Mouse (Mus musculus) heart, postnatal 36 days (tissue): Measurements from ENCODE around the gene Atf6. TPM values are rescaled to one million over a fixed set of nuclear protein-coding genes. Genes with fewer than 3 reads are reported as not detected.

ENCODE experiments used
- DNase-seq, 2 experiments: peaks; one replicate each; pipeline ENCODE4 v3.0.0; 2021 to 2022
- intact Hi-C: fragments of 180-260 bp; cut with DNase I; formaldehyde crosslinking; loops from one replicate; pipeline ENCODE4 v1.15.1; 2025
- total RNA-seq, 2 experiments: library from RNA; stranded (reverse); gene quantifications; 2 replicates each; pipeline ENCODE4 v1.2.3; 2021

The Atf6 gene
- total RNA-seq, 2 experiments from 2014 or later, result 63.2 to 71.4 TPM

DNA sequence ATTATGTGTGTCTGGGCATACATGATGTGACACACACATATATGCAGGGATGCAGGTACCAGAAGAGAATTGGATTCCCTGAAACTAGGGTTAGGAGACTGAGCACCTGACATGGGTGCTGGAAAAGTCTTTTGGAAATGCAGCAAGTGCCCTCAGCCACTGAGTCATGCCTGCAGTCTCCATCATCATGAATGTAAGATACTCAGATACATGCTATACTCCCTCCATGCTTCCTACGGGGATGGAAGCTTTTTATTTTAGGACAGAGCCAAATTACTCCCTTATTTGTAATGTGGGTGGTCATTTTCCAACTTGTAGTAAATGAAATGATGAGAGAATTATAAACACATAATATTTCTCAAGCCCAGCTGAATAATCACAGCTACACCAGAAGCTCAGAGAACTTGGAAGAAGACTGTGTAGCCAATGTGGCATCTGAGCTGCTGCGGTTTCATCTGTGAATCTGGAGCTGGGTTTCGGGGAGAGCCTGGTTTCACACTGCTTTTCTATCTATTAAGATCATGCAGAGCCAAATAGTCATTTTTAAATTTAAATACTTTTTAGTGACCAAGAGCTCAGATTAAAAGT lies 150.2 kb downstream of the Atf6 start:
- DNase-seq, result no peak
- intact Hi-C loops, result no loop called here

- intact Hi-C loops, result no loop called here
- DNase-seq, result no peak
Observed at GRCm38 (mm10) chr1:170711731-170712130, 155.8 kb downstream of the Atf6 start.

- no peak for DNase-seq
Observed at GRCm38 (mm10) chr1:170709969-170710368, 157.6 kb downstream of the Atf6 start.

DNA sequence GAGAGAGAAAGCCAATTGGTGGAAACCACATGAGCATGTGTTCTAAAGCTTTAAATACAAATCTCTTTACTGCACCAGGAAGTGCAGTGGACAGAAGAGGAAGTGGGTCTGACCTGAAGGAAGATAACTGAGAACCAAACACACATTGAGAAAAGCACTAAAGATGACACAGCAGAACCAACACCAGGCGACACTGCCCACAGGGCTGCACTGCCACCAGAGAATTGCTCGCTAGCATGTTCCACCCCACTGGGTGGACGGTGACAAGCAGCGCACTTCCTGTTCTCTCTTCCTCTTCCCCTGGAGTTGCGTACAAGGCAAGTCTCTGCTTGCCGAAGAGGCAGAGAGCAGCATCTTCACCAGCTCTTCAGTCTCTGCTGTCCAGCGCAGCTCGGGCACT lies 158.1 kb downstream of the Atf6 start:
- DNase-seq, result peak in 1 of 2 experiments; percentile 45
- intact Hi-C loops, result loop anchor here (10.0 kb wide), 1 partner anchor 285 kb away; no protein-coding TSS in a partner anchor

More at GRCm38 (mm10) chr1:170709969-170710368, 157.6 kb downstream of the Atf6 start:
- intact Hi-C loops, result loop anchor here (10.0 kb wide), 1 partner anchor 285 kb away; no protein-coding TSS in a partner anchor

- intact Hi-C loops, result loop anchor here (10.0 kb wide), 1 partner anchor 284 kb away; no protein-coding TSS in a partner anchor
- no peak for DNase-seq
Observed at GRCm38 (mm10) chr1:170709034-170709433, 158.5 kb downstream of the Atf6 start.

GRCm38 (mm10) chr1:170706046-170706445 lies 161.5 kb downstream of the Atf6 start:
- no peak for DNase-seq
- intact Hi-C loops, result loop anchor here (10.0 kb wide), 1 partner anchor 281 kb away; no protein-coding TSS in a partner anchor

DNA sequence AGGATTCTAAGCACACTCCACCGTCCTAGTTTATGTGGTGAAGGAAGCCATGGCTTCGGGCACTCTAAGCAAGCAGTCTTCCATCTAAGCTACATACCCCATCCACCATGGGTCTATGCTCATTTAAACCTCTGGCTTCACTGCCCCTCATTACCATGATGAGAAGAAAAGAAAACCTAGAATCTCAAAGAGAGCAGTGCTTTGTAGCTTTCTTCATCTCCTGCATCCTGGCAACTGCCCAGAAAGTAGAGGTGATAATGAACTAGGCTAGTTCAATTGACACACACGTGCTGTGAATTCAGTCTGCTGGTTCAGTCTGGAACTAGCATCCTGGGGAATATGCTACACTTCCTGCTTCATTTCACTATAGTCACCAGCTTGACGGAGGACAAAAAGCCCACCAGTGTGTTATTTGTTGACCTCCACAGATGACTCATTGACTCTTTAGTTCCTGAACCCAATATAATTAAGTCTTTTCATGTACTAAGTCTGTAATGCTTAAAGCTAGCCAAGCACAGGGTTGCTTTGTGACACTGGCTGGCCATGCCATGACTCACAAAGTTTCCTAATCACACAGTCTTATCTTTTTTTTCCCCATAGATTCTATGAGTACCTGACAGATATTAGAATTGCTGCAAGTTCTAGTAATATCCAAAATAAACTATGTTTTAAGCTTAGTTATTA lies 162.5 kb downstream of the Atf6 start:
- intact Hi-C loops, result loop anchor here (10.0 kb wide), 1 partner anchor 280 kb away; no protein-coding TSS in a partner anchor
- DNase-seq, result no peak

- intact Hi-C loops, result loop anchor here (10.0 kb wide), 1 partner anchor 279 kb away; no protein-coding TSS in a partner anchor
- DNase-seq, result no peak
Observed at GRCm38 (mm10) chr1:170704103-170704502, 163.5 kb downstream of the Atf6 start.

- intact Hi-C loops, result loop anchor here (10.0 kb wide), 1 partner anchor 278 kb away; no protein-coding TSS in a partner anchor
- DNase-seq, result no peak
Observed at GRCm38 (mm10) chr1:170702958-170703357, 164.6 kb downstream of the Atf6 start.

DNA sequence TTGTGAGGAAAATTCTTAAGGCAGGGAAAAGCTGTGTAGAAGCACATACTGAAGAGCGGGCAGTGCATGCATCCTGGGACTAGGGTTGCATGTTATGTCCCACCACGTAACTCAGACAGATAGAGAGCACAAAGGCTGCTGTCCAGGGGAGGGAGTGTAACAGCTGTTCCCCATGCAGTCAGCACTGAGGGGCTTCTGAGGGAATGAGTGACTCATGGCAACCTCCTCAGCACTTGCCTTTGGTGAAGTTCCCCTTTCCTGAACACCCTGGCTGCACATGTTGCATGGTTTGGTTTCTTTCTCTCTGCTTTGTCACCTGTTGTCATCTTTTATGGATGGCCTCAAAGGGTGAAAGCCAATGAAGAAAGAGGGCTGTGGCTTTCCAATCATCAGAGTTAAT lies 165.3 kb downstream of the Atf6 start:
- intact Hi-C loops, result loop anchor here (10.0 kb wide), 1 partner anchor 277 kb away; no protein-coding TSS in a partner anchor
- no peak for DNase-seq

GRCm38 (mm10) chr1:170701582-170701981 lies 166.0 kb downstream of the Atf6 start:
- DNase-seq, result no peak
- intact Hi-C loops, result loop anchor here (10.0 kb wide), 1 partner anchor 277 kb away; no protein-coding TSS in a partner anchor

- DNase-seq, result no peak
- intact Hi-C loops, result loop anchor here (10.0 kb wide), 1 partner anchor 276 kb away; no protein-coding TSS in a partner anchor
Observed at GRCm38 (mm10) chr1:170701178-170701577, 166.4 kb downstream of the Atf6 start.

GRCm38 (mm10) chr1:170700496-170701027 lies 167.0 kb downstream of the Atf6 start:
- intact Hi-C loops, result loop anchor here (10.0 kb wide), 1 partner anchor 276 kb away; no protein-coding TSS in a partner anchor
- DNase-seq, result no peak

- intact Hi-C loops, result no loop called here
- no peak for DNase-seq
Observed at GRCm38 (mm10) chr1:170699553-170699952, 168.0 kb downstream of the Atf6 start.

DNA sequence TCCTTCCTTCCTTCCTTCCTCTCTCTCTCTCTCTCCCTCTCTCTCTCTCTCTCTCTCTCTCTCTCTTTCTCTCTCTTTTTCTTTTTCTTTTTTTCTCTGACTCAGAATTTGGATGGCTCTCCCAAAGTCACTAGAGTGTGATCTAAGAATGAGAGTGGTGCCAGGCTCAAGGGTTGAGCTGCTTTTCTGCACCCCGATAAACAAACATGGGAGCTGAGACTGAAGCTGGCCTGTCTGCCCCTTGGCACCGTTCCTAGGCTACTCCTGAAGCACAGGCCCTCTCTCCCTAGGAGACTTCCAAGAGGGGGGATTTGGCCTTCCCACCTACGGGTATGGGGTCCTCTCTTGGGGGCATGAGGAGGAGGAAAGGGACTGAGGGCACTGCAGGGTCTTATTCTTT lies 168.8 kb downstream of the Atf6 start:
- DNase-seq, result no peak
- intact Hi-C loops, result no loop called here

DNA sequence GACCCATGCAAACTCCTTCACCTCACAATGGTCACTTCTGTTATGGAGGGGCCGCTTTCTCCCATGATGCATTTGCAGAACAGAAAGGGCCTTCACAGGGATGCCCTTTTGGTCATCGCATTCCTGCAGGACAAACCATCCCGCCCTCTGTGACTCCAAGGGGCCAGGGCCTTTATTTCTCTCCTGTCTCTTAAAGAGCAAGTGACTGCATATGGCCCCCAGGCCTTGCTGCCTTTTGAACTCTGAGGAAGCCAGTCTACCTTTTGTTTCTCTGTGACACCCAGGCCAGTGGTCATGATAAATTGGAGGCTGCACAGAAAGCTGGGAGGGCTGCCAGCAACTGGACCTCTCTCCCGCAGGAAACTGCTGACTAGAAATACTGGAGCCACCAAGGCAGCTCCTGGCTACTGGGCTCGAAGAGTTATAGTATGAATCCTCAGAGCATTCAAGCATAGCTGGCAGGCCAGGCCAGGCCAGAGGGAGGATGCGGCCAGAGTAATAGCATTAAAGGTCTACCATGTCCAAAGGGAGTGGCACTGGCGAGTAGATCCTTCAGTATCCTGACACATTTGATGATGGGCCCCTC lies 169.7 kb downstream of the Atf6 start:
- intact Hi-C loops, result no loop called here
- DNase-seq, result no peak

DNA sequence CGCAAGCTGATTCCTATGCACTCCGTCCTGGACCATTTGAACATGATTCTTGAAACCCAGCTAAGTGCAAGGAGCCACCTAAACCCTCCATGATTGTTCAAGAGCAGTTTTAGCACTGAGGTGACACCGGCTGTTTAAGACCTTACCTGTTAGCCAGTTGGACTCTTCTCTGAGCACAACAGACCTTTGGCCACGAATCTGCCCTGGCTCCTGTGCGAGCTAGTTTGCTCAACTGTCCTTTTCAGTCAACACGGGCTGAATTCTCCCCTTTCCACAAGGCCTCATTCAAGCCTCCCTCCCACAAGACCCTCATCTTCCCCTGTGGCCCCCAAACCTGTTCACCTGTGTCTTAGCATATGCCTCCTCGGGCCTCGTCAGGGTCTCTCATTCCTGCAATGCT lies 170.6 kb downstream of the Atf6 start:
- intact Hi-C loops, result no loop called here

DNA sequence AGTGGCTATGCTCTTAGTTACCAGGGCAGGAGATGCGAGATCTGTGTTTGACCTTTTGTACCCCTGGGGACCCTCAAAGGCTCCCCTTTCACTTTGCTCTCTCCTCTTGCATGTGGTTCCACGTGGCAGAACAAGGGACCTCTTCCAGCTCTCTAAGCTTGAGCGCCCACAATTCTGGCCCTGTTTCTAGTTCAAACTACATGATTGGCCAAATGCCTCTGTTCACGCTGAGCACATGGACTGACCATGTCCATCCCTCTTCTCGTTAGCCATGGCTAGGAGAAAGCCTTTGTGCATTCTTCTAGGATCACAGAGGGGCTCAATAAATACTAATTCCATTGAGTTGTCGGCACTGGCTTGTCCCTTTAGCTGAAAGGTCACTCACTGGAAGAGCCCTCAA lies 172.2 kb downstream of the Atf6 start:
- intact Hi-C loops, result no loop called here
- DNase-seq, result peak; percentile 38 to 54

More for the DNA sequence above, 170.6 kb downstream of the Atf6 start:
- DNase-seq, result no peak

GRCm38 (mm10) chr1:170694821-170695291 lies 172.7 kb downstream of the Atf6 start:
- intact Hi-C loops, result no loop called here
- DNase-seq, result peak; percentile 67 to 72

DNA sequence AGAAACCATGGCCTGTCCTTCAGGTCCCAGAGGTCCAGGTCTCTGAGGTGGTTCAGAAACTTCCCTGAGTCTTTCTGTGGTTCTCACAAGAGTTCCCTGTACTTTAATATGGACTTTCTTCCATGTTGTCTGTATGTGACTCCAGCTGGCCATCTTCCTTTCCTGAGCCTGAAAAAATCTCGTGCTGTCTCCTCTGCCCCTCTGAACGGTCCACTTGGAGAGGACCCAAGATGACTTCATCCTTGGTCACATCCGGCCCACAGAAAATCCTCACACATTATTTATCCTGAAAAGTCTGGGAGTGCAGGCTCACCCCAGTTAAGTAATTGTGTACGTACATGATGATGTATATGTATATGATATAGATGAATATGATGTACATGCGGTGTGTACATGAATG lies 176.3 kb downstream of the Atf6 start:
- no peak for DNase-seq

DNA sequence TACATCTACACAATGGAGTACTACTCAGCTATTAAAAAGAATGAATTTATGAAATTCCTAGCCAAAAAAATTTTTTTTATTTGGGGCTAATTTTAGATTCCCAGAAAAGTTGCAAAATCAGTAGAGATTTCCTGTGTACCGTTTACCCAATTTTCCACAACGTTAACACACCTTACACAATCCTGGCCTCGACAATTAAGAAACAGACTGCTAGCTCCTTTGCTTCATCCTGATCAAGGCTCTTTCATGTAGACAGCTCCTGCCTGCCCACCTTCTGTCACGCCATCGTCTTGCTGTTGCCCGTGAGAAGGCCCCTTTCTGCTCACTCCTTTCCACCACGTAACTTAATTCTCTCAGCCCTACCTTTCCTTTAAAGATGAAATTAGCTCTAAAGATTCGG lies 177.8 kb downstream of the Atf6 start:
- intact Hi-C loops, result no loop called here
- DNase-seq, result no peak

More for the DNA sequence above, 176.3 kb downstream of the Atf6 start:
- intact Hi-C loops, result no loop called here
